Mouse (Mus musculus): ENCODE measurements around the gene Stard13. TPM values are rescaled to one million over a fixed set of nuclear protein-coding genes. Genes with fewer than 3 reads are reported as not detected.

Stard13 gene
- polyA plus RNA-seq, 1 experiment: 24.8 TPM

DNA sequence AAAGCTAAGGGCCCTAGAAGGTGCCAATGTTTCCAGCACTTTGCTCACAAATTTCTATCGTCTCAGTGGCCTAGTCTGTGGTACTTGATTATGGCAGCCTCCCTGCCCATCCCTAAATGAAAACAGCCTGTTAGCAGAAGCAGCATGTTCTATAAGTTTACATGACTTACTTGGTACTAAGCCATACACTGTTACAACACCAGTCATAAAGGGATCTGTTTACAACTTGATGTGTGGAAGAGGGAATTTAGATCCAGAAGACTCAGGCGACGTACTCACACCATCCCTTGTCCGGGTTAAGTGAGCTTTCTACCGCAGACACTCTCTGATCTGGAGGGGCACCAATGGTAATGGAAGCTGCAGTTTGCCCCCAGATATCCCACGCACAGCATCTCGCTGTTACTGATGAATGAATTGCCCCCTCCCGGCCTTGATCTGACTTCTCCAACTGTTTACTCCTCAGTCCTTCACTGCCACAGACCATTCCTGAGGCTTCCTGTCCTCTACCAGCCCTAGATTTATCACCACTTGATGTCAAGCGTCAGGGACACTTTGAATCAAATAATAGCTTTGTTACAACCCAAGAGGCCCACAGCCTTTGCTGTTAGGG, 53.4 kb downstream of the Stard13 start:
- no peak for DNase-seq (ENCODE audit: low spot score)

DNA sequence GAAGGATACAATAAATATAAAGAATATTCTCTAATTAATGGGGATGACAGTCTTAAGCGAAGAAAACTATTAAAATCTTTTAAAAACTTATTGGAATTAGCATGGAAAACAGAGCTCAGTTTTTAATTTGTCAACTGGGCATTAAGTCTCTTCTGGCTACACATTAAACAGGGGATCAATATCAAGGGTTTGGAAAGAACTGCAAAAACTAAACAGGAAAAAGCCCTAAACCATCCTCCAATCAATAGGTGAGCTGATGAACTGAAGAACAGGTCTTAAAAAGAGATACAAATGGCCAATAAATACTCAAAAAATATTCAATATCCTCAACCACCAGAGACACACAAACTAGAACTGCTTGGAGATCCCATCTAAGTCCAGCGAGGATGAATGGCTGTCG, 56.5 kb downstream of the Stard13 start:
- no peak for DNase-seq (ENCODE audit: low spot score)

DNA sequence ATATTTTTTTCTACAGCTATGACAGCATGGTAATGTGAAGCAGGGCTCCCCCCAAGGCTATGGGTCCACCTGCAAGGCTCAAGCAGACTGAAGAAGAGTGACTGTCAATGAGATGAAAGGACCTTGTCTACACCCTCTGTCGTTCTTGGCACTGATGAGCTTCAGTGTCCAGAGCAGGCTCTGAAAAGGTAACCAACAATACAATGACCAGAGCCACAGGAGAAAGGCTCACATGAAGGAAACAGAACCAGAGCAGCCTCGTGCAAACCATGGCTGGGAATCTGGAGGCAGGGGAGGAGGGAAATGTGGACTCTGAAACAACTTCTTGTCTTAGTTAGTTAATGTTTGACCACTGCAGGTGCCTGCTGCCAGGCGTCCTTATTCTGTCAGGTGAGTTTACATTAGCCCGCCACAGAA, 57.7 kb downstream of the Stard13 start:
- no peak for DNase-seq (ENCODE audit: low spot score)

DNA sequence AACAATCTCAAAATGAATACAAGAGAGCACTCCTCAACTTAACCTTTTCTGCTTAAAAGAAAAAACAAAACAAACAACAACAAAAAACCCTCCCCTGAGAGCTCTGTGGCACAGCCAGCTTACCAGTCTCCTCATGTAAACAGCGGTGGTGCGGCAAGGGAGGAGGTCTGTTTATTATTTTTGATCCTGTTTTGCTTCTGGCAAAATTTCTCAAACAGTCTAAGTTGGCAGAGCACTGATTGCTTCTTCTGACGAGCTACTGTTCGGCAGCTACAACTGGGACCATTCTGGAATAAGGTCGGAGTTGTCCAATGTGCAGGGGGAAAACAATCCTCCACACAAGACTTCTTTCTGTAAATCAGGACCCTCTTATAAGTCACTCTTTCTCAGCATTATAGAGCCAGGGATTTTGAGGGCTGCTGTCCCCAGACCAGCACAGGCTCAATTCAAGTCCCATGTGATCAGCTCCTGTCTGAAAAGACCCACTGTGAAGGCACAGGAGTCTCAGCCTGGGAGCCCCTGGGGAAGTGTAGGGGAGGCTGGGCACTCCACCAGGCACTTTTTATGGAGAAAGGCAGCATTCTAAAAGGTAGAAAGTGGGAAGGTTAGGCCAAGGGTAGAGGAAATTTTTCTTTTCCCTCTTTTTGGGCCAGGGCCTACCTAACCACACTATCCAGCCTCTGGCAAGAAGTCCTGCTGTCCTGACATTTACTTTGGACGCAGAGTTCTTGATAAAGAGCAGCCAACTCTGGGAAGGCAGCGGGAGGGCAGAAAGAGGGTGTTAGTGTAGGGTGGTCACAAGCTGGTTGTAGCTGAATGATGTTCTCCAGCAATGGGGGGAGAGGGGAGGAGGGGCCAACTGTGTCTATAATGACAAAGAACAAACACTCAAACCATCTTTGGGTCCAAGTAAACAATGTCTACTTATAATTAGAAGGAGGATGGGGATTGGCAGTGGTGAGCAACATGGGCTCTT, 58.9 kb downstream of the Stard13 start:
- no peak for DNase-seq (ENCODE audit: low spot score)

DNA sequence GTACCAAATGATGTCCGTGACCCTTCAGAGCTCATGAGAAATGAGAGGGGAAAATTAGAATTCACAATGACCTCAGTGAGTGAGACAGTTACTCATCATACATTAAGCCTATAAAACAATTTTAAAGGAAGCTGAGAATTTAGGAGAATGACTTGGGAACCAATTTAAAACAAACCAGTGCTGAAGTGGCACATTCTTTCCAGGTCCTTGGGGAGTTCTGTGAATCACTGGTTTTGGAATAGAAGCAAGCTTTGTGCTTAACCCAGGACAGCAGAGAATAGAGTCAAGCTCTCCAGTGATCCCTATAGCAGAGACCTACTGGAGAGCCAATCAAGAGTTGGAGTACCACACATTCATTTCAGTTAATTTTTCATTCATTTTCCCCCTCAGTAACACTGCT, 59.9 kb downstream of the Stard13 start:
- no peak for DNase-seq (ENCODE audit: low spot score)

DNA sequence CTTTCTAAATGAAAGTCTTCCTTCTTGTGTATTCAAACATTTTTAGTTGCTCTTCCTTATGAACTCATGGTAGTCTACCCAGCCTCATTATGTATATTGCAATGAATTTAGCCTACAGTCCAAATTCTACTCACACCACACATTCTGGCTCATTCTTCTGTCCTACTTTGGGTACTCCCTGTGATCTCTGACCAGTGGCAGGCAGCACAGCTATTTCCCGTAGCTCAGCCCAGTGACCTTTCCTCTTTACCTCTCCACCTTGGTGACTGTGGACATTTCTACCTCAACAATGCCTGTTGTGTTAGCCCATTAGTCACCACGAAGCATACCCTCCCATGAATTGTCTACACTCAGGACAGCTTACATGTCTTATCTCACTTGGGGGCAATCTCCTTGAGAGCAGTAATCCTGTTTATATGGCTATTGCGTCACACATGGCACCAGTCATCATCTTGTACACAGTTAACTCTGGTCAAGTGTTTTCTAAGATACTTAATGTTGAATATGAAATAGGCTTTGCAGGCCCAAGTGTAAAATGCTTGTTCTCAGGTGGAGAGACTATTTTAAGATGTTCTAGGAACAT, 63.4 kb downstream of the Stard13 start:
- no peak for DNase-seq (ENCODE audit: low spot score)

DNA sequence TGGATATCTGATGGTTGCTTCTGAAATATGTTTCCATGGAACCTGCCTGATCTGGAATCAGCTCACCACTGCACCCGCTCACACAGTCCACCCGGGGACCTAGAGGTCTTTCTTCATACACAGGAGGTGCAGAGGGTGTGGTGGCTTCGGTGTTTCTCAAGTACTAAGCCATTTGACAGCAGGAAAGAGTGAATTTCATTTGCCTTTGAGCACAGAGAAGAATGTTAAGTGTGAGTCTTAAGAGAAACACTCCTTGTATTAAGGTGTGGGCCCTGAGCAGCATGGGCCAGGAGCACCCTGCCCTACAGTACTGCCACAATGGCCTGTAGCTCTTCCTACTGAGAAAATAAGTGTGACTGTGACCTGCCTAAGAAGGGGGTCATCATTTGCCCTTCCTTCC, 65.4 kb downstream of the Stard13 start:
- no peak for DNase-seq (ENCODE audit: low spot score)

DNA sequence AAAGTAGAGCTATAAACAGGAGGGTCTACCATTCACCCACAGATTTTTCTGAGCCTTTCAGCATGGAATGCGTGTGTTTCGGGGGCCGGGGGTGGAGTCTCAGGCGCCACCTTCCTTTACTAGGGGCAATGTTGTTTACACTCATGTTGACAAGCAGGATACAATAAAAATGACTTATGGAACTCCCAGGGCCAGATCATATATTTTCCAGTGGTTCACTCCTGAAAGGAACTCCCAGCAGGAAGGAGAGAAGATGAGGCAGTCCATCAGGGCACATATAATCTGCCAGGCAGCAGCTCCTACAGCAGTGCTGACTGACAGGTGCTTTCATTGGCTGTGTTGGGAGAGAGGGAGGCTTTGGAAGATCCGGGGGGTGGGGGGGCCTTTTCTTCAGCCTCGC, 66.0 kb downstream of the Stard13 start:
- no peak for DNase-seq (ENCODE audit: low spot score)

DNA sequence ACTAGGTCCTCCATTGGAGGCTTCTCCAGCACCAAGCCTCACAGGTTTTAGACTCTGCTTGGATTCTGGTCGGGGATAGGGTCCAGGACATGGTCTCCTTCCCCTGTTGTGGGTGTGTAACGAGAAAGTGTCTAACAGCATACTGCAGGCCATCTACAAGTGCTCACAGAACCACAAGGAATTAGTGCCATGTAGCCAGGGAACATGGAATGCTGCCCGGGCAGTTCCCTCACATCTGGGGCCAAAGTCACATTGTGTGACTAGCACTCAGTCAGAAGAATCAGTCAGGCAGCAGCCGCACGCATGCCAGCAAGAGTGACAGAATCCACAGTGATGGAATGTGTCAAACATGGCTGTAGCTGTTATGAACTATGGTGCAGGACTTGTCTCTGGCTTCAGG, 67.4 kb downstream of the Stard13 start:
- DNase-seq (ENCODE audit: low spot score): no peak

DNA sequence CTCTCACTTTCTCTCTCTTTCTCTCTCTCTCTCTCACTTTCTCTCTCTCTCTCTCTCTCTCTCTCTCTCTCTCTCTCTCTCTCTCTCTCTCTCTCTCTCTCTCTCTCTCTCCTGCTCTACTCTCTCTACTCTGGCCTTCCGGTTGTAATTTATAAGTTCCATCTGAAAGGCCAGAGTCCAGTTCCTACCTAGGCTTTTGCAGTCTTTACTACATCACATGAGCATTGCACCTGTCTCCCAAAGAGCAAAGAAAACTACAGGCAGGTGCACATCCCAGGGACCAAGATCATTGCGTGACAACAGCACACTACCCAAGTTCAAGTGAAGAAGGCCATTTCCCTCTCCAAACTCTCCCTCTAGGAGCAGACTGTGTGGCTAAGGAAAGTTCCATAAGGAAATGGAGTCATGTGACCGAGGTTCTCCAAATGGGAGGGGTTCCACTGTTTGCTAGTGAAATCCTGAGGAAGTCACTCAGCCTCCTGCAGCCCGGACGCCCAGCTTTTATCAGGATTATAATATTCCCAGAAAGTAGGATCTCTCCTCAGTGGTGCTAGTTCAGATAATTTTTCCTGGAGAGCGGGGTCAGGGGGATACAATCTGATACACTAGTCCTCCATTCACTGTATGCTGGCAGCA, 68.1 kb downstream of the Stard13 start:
- DNase-seq (ENCODE audit: low spot score): no peak

DNA sequence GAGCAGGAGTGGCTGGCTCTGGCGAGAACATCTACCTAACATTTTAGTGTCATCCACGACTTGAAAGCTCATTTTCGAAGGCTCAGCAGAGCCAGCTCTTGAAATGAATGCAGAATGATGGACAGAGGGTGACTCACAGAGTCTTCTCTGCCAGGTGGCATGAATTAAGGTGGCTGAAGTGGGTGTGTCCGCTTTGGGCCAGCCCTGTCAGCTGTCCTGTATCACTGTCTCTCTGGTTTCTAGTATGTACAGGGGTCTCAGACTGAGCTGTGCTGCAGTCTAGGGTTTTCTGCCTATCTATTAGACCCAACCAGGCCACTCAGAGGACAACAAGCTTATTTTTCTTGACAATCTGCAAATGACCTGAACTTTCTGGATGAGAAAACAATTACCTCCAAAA, 68.8 kb downstream of the Stard13 start:
- no peak for DNase-seq (ENCODE audit: low spot score)

DNA sequence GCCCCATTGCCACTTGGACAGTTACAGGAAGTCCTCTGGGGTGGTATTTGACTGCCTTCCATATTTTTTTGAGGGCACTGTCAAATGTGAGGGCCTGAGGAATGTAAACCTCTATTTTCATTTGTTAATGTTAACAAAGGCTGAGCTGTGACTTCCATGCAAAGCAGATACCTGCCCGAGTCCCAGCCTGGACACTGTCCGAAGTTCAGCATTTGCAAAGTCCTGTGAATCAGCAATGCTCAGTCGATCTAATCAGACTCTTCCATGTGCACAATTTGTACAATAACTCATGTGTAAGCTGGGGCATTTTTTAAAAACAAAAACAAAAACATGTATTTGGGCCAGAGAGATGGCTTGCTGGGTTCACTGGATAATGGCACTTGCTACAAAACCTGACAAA, 71.0 kb downstream of the Stard13 start:
- no peak for DNase-seq (ENCODE audit: low spot score)

DNA sequence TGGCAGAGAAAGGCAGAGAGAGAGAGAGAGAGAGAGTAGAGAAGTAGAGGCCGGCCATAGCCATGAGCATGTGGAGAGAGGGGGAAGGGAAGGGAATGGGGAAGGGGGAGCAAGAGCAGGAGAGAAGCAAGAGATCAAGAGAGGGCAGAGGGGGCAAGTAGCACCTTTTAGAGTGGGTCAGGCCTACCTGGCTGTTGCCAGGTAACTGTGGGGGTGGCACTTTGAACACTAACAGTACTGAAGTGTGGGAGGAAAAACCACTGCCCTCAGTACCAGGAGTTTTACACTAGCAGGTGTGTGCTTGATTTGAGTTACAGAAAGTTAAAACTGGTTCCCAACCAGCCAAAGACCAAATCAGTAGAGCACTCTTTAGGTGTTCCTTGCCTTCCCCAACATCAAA, 78.4 kb downstream of the Stard13 start:
- DNase-seq (ENCODE audit: low spot score): no peak

DNA sequence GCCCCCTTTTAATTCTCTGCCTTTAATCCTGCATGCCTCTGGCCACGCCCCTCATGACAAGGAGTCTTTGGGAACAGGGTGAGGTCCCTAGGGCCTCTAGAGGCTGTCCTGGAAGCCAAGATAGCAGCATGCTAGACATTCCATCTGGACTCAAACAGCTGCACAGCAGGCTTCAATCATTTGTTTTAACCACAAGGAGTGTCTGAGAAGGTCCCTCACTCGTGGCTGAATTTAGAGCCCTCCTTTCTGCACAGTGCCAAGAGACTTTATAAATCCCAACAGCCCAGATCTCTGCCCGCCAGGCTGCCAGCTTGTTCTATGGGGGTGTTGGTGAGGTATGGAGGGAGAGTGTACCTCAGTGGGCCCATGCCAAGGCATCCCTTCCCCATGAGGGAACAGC, 78.9 kb downstream of the Stard13 start:
- DNase-seq (ENCODE audit: low spot score): no peak

DNA sequence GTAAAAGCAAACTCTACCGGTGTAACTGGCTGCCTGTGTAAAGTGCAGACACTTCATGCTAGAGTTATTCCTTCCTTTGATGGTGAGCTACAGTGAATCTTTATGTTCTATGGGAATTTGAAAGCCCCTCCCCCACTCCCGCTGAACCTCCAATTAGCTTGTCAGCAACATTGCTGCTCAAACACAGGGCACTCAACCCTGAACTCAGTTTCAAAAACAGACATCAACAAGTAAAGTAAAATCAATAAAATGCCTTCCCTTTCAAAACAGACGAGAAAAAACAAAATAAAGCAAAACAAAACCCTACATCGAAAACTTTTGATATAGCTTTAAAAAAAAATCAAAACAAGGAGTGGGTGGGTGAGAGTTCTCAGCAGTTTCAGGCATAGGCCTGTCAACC, 79.6 kb downstream of the Stard13 start:
- no peak for DNase-seq (ENCODE audit: low spot score)

DNA sequence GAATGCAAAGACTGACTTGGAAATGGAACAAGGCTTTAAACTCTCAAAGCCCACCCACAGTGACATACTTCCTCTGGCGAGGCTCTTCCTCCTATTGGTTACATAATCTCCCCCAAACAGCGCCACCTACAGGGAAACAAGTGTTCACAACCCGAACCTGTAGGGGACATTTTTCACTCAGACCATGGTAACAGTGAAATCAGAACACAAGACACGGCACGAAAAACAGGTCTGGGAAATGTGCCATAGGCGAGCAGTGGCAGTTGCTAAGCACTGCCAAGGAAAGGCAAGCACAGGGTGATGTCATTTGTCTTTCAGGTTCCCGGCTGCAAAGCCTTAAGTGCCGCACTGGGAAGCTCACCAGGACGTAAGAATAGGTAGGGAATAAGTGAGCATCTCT, 82.1 kb downstream of the Stard13 start:
- DNase-seq (ENCODE audit: low spot score): no peak

DNA sequence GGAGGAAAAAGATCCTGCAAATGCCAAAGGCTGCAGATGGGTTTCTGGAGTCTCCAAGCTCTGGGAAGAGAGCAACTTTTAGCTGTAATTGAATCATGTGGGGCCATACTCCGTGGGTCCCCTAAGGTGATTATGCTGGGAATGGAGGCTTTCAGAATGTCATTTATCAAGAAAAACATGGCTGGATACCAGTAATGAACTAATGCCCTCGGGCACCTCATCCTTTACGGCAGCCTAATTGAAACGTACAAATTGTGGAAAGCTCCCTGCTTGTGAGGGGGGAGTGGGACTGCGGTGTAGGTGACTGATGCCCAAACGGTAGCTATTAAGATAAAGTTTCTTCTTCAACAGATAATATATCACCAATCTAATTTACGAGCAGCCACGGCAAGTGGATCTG, 84.1 kb downstream of the Stard13 start:
- no peak for DNase-seq (ENCODE audit: low spot score)

DNA sequence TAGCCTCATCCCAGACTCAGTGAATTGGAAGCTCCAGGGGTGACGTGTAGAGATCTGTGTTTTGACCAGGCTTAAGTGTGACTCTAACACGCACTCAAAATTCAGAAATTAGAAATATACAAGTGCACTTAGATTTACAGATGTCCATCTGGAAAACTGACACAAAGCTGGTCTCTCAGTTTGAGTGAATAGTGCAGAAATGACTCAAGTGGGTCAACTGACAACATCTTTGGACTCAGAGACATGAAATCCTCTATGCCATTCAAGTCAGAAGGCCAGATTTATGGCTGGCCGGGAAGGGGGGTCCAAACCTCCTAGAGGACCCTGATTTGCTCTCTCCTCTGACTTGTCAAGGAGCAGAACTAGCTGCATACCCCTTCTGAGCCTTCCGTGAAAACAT, 85.6 kb downstream of the Stard13 start:
- no peak for DNase-seq (ENCODE audit: low spot score)

DNA sequence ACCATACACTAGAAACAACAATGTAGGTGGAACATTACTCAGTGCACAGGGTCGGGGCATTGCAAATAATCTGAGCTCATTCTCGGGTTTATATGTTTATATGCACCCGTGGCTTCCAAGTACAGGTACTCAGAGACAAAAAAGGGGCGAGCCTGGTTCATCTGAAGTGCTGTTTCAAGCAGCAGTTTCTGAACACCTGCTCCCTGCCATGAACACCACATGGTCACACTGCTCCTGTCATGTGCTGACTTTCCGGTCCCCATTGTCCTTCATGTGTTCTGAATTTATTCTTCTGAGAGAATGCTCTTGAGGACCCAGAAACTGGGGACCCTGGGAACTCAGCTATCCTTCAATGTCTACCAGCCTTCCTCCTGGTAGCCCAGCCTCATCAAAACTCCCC, 87.8 kb downstream of the Stard13 start:
- DNase-seq (ENCODE audit: low spot score): no peak

DNA sequence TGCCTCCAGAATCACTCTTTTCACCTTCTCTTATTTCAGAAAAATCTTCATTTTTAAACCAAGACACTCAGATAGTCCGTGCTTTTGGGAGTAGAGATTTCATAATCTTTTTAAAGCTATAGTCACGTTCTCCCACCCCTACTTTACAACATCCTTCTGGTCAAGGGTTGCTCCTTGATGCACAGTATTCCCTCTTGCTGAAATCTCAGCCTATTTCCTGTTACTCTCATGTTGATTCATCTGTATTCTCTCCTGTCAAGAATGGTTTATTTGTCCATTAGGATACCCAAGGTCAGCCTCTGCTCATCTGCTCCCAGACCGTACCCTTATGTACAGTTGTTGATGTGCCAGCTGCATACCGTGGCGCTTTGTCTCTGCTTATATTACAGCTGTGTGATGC, 89.7 kb downstream of the Stard13 start:
- DNase-seq (ENCODE audit: low spot score): no peak

DNA sequence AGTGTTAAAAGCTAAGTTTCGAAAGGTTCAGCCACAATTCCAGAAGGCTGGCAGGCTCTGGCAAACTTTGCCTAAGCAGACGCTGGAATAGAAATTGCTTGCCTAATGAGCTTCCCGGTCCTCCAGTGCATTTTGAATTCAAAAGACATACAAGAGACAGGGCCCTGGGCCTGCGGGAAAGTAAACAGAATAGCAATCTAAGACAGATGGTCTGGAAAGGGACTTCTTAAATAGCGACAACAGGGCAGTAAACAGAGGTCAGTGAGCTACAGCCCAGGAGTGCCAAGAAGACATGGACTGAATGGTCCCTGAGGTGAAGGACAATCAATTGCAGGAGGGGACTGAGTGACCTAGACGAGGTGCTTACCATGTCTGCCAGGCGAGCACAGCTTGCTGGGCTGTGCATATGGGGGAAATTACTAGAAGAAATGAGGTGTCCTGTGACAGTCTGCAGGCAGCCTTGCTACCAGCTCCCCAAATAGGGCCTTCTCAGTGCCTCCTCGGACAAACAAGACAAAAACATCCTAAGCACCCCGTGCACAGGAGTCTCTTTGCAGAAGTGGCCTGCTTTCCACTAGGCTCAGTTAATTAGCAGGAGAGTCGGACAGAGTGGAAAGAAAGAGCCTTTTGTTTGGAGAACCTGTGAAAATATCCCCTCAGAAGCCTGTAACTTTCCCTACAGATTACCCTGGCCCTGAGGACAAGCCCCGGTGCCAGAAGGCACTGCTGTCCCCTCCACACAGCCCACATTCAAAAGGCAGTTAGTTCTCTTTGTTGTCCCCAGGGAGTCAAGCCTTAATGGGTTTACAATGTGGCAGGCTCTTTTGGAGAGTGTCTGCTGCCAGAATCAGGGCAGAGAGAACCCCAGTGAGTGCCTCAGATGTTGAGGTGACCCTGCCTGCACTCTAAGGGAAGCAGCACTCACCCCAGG, 90.7 kb downstream of the Stard13 start:
- DNase-seq (ENCODE audit: low spot score): no peak
